Mouse (Mus musculus) thymus, adult 2 months (tissue): ENCODE data around the gene Slc30a4. TPM values are rescaled to one million over a fixed set of nuclear protein-coding genes. Genes with fewer than 3 reads are reported as not detected.
A peak's percentile ranks its signal among the peaks of the same experiment; 100 is the strongest.

ENCODE experiments used
- DNase-seq: peaks from one replicate; pipeline ENCODE4 v3.0.0; 2021
- H3K27ac ChIP-seq: fragments of 200-500 bp; 2 replicates; pipeline ENCODE4 v1.5.1; 2012; ENCODE audit warnings: low read length, control low read depth; ENCODE audit not compliant: control insufficient read depth, insufficient read depth
- H3K27me3 ChIP-seq: fragments of 200-500 bp; 2 replicates; pipeline ENCODE4 v1.6.1; 2012; ENCODE audit warnings: mild to moderate bottlenecking, low read length, moderate library complexity, mixed read lengths; ENCODE audit not compliant: control insufficient read depth, insufficient read depth
- H3K36me3 ChIP-seq: fragments of 200-500 bp; 2 replicates; pipeline ENCODE4 v1.6.1; 2012; ENCODE audit warnings: mild to moderate bottlenecking, low read length, moderate library complexity; ENCODE audit not compliant: control insufficient read depth, insufficient read depth
- H3K4me1 ChIP-seq: fragments of 200-500 bp; replicated peaks from 2 replicates; pipeline ENCODE4 v1.6.1; 2012; ENCODE audit warnings: low read length; ENCODE audit not compliant: control insufficient read depth, insufficient read depth
- H3K4me3 ChIP-seq: fragments of 200-500 bp; 2 replicates; pipeline ENCODE4 v1.5.1; 2012; ENCODE audit warnings: mild to moderate bottlenecking, low read length, control low read depth, moderate library complexity; ENCODE audit not compliant: control insufficient read depth, insufficient read depth
- CTCF ChIP-seq: fragments of 200-500 bp; IDR thresholded peaks from 2 replicates; pipeline ENCODE4 v1.5.1; 2012; ENCODE audit warnings: mild to moderate bottlenecking, control low read depth, low read length, moderate library complexity, borderline replicate concordance; ENCODE audit not compliant: control insufficient read depth, poor library complexity, insufficient read depth; ENCODE audit errors: extremely low read depth
- POLR2A ChIP-seq: fragments of 200-500 bp; IDR thresholded peaks from 2 replicates; pipeline ENCODE4 v1.6.1; 2012; ENCODE audit warnings: mild to moderate bottlenecking, low read length, control low read depth, moderate library complexity; ENCODE audit not compliant: control insufficient read depth, poor library complexity, insufficient read depth; ENCODE audit errors: extremely low read depth
- WGBS: fragments of 180-500 bp; shearing (Covaris S2); methylation state at CpG from one replicate; pipeline ENCODE4 v1.1.7; 2018; 5-methylcytosine and 5-hydroxymethylcytosine counted together
- polyA plus RNA-seq: library from polyadenylated mRNA; depleted of rRNA; stranded (reverse); fragments of >200 nt; gene quantifications from 2 replicates; pipeline ENCODE4 v1.2.3, GENCODE M21; 2012; rRNA removed

Slc30a4 gene
- 7.3 and 8.0 TPM in 2 replicates for polyA plus RNA-seq

GRCm38 (mm10) chr2:122702181-122703036, at the start of gene Slc30a4:
Slc30a4 (minus strand) TSS chr2:122702663.
- H3K36me3 ChIP-seq = no peaks in the 10 kb centered on the region
- H3K4me1 ChIP-seq = peaks cover 5% of the 10 kb centered on the region
- TF ChIP-seq POLR2A (peak; percentile 75), CTCF (no peak; the same call in 1 of the 2 replicates)
- peak; percentile 67 for DNase-seq
- 3% methylated on average over 104 of the region's 111 CpGs for WGBS
- H3K27ac ChIP-seq = no peak within 1 kb of the TSS
- H3K4me3 ChIP-seq = peak within 1 kb of the TSS; percentile 82
- no peaks in the 10 kb centered on the region for H3K27me3 ChIP-seq

GRCm38 (mm10) chr2:122746461-122746860, 44.0 kb upstream of the Slc30a4 start:
- H3K27ac ChIP-seq = no peak overlapping the region
- H3K4me1 ChIP-seq = no peaks in the 10 kb centered on the region
- DNase-seq = no peak
- TF ChIP-seq CTCF (no peak), POLR2A (no peak)
- peaks cover 34% of the 10 kb centered on the region for H3K36me3 ChIP-seq
- 91% methylated on average over 9 of the region's 9 CpGs for WGBS
- H3K4me3 ChIP-seq = no peak overlapping the region
- no peaks in the 10 kb centered on the region for H3K27me3 ChIP-seq

GRCm38 (mm10) chr2:122739023-122739422, 36.6 kb upstream of the Slc30a4 start:
- TF ChIP-seq POLR2A (no peak), CTCF (no peak)
- H3K36me3 ChIP-seq = 0 out of 2 replicates have a peak, but pooled peaks cover 4% of the 10 kb centered on the region
- WGBS = 17% methylated on average over 7 of the region's 7 CpGs
- peak overlapping the region; percentile 88 for H3K4me3 ChIP-seq
- DNase-seq = no peak
- no peaks in the 10 kb centered on the region for H3K27me3 ChIP-seq
- H3K4me1 ChIP-seq = no peaks in the 10 kb centered on the region
- H3K27ac ChIP-seq = no peak overlapping the region

- Histone ChIP-seq H3K36me3 (0 out of 2 replicates have a peak, but pooled peaks cover 4% of the 10 kb centered on the region), H3K27ac (peak within 1 kb of the TSS; percentile 63), H3K4me1 (no peaks in the 10 kb centered on the region), H3K4me3 (peak within 1 kb of the TSS; percentile 88), H3K27me3 (no peaks in the 10 kb centered on the region)
- DNase-seq = peak; percentile 86
- no peak for TF ChIP-seq CTCF
- TF ChIP-seq POLR2A = peak; percentile 83
- 1% methylated on average over 56 of the region's 59 CpGs for WGBS
These were observed 35.7 kb upstream of the Slc30a4 start, which contains the start of gene Bloc1s6 for GRCm38 (mm10) chr2:122737894-122738830. Bloc1s6 (plus strand) TSS chr2:122738503.

GRCm38 (mm10) chr2:122731456-122731855, 29.0 kb upstream of the Slc30a4 start:
- Histone ChIP-seq H3K4me3 (no peak overlapping the region), H3K36me3 (no peaks in the 10 kb centered on the region), H3K27ac (no peak overlapping the region), H3K4me1 (no peaks in the 10 kb centered on the region), H3K27me3 (no peaks in the 10 kb centered on the region)
- DNase-seq = no peak
- WGBS = 88% methylated on average over 2 of the region's 2 CpGs
- no peak for TF ChIP-seq CTCF
- no peak for TF ChIP-seq POLR2A

GRCm38 (mm10) chr2:122725604-122726003, 23.1 kb upstream of the Slc30a4 start:
- peaks cover 7% of the 10 kb centered on the region for H3K4me1 ChIP-seq
- WGBS = 66% methylated on average over 10 of the region's 10 CpGs

More at GRCm38 (mm10) chr2:122725604-122726003, 23.1 kb upstream of the Slc30a4 start:
- DNase-seq = peak; percentile 62
- no peak overlapping the region for H3K4me3 ChIP-seq
- no peaks in the 10 kb centered on the region for H3K36me3 ChIP-seq
- no peak overlapping the region for H3K27ac ChIP-seq
- H3K27me3 ChIP-seq = no peaks in the 10 kb centered on the region
- no peak for TF ChIP-seq POLR2A
- peak; percentile 64; the same call in 1 of the 2 replicates for TF ChIP-seq CTCF
